Mouse (Mus musculus) limb, embryonic 12.5 days (tissue): ENCODE data around the gene Itih2. TPM values are rescaled to one million over a fixed set of nuclear protein-coding genes. Genes with fewer than 3 reads are reported as not detected.

Experiments used
- ATAC-seq: fragments of 200-750 bp; cut with Nextera tagmentation; 2 replicates; pipeline ENCODE4 v1.8.0; 2017; ENCODE audit warnings: low read depth, moderate TSS enrichment; ENCODE audit not compliant: insufficient number of reproducible peaks, insufficient read depth, low FRiP score, low TSS enrichment
- H3K27ac ChIP-seq: fragments of 300-500 bp; sonication (generic); 2 replicates; pipeline ENCODE4 v1.5.1; 2016; ENCODE audit warnings: mild to moderate bottlenecking, moderate library complexity
- H3K27me3 ChIP-seq: fragments of 300-500 bp; sonication (generic); 2 replicates; pipeline ENCODE4 v1.6.1; 2016; ENCODE audit warnings: mild to moderate bottlenecking, moderate library complexity
- H3K36me3 ChIP-seq: fragments of 300-500 bp; sonication (generic); 2 replicates; pipeline ENCODE4 v1.6.1; 2016; ENCODE audit warnings: mild to moderate bottlenecking, moderate library complexity
- H3K4me1 ChIP-seq: fragments of 300-500 bp; sonication (generic); replicated peaks from 2 replicates; pipeline ENCODE4 v1.6.1; 2016
- H3K4me2 ChIP-seq: fragments of 300-500 bp; sonication (generic); 2 replicates; pipeline ENCODE4 v1.6.1; 2016; ENCODE audit warnings: mild to moderate bottlenecking, moderate library complexity
- H3K4me3 ChIP-seq: fragments of 300-500 bp; sonication (generic); replicated peaks from 2 replicates; pipeline ENCODE4 v1.5.1; 2016; ENCODE audit warnings: mild to moderate bottlenecking
- H3K9ac ChIP-seq: fragments of 300-500 bp; sonication (generic); replicated peaks from 2 replicates; pipeline ENCODE4 v1.6.1; 2016; ENCODE audit warnings: mild to moderate bottlenecking, moderate library complexity
- H3K9me3 ChIP-seq: fragments of 300-500 bp; sonication (generic); 2 replicates; pipeline ENCODE4 v1.6.1; 2016; ENCODE audit warnings: mild to moderate bottlenecking, moderate library complexity
- WGBS: fragments of 180-500 bp; shearing (Covaris S2); methylation state at CpG from one replicate; pipeline ENCODE4 v1.1.7; 2016; 5-methylcytosine and 5-hydroxymethylcytosine counted together
- polyA plus RNA-seq: library from polyadenylated mRNA; unstranded; fragments of >200 nt; fragmentation: Nextera tagmentation; extraction: Ambion mirVana; gene quantifications from 2 replicates; pipeline ENCODE4 v1.2.1, GENCODE M21; 2016

The Itih2 gene
- polyA plus RNA-seq, 1 experiment from 2014 or later = 0.16 TPM

DNA sequence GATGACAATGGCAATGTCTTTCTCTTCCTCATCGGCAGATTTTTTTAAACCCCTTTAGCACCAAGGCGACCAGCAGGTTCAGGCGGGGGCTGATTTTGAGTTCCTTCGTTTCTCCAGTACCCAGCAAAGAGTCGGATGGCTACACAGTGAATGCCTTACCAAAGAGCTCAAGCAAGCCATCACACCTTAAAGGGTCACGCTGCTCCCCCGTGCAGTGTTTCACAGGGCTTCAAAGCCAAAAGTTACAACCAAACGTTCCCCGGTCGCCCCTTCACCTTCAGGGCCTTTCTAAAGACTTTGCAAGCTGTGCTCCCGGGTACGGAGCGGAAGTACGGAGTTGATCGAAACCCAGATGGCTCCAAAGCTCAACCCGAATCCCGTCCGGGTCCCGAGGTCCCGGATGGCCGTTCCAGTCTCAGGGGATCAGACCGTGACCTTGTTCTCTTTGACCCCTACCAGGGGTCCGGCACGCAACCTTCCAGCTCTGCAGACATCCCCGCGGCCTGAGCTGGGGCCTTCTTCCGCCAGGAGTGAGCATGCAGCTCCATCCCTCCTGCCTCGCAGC is 51.4 kb downstream of the Itih2 start:
- Histone ChIP-seq H3K4me3 (peak overlapping the region; percentile 88), H3K9ac (peak overlapping the region; percentile 97), H3K9me3 (no peaks in the 10 kb centered on the region), H3K4me1 (peaks cover 30% of the 10 kb centered on the region), H3K27me3 (no peaks in the 10 kb centered on the region), H3K4me2 (peak overlapping the region; percentile 76), H3K36me3 (peaks cover 26% of the 10 kb centered on the region), H3K27ac (peak overlapping the region; percentile 92)
- under 1% methylated on average over 28 of the region's 28 CpGs for WGBS
- ATAC-seq = no peak; the same call in 1 of the 2 replicates

DNA sequence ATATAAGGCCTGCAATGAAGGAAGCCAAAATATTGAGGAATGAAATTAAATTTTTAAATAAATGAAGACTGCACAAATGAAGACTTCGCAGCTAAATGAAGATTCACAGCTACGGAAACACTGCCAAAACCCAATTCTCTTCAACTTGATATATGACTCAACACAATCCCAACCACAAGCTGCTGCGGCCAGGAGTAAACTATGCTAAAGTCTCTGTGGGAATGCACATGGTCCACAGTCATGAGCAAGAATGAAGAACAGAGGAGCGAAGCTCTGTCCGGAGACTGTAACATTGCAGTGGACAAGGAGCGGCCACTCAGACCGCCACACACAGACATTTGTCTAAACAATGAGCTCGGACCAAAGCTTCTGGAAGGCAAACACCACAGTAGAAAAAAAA is 54.5 kb downstream of the Itih2 start:
- Histone ChIP-seq H3K9me3 (no peaks in the 10 kb centered on the region), H3K4me1 (peaks cover 32% of the 10 kb centered on the region), H3K9ac (no peak overlapping the region), H3K36me3 (peaks cover 31% of the 10 kb centered on the region; the same call in 1 of the 2 replicates), H3K4me3 (no peak overlapping the region), H3K4me2 (no peak overlapping the region), H3K27ac (no peak overlapping the region), H3K27me3 (no peaks in the 10 kb centered on the region)
- no peak for ATAC-seq
- WGBS = 94% methylated on average over 8 of the region's 8 CpGs

DNA sequence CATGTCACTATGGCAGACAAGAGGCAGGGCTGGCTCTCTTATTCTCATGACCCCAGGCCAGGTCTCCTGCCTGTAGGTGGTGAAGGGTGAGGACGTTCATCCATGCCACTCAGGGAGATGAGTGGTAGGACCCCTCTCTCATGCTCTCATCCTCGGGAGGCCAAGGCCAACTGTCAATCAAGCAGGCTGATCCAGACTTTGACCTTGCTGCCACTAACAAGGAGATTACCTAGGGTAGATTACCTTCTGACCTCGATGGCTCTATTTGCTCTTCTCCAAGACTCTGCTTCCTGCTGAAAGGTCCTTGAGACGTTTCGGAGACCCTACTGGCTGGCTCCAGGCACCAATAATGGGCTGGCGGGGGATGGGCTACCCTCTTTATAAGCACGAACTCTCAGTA is 56.7 kb downstream of the Itih2 start:
- Histone ChIP-seq H3K36me3 (peaks cover 36% of the 10 kb centered on the region; the same call in 1 of the 2 replicates), H3K9ac (no peak overlapping the region), H3K4me1 (peaks cover 27% of the 10 kb centered on the region), H3K27ac (no peak overlapping the region), H3K27me3 (no peaks in the 10 kb centered on the region), H3K4me2 (no peak overlapping the region), H3K9me3 (no peaks in the 10 kb centered on the region), H3K4me3 (no peak overlapping the region)
- 83% methylated on average over 7 of the region's 7 CpGs for WGBS
- no peak for ATAC-seq

GRCm38 (mm10) chr2:10071751-10072150 is 59.4 kb downstream of the Itih2 start:
- H3K9me3 ChIP-seq = no peaks in the 10 kb centered on the region
- H3K27ac ChIP-seq = no peak overlapping the region
- 69% methylated on average over 7 of the region's 7 CpGs for WGBS
- no peak for ATAC-seq
- no peak overlapping the region for H3K4me3 ChIP-seq
- H3K4me2 ChIP-seq = no peak overlapping the region
- H3K4me1 ChIP-seq = 0 out of 2 replicates have a peak, but pooled peaks cover 7% of the 10 kb centered on the region
- H3K9ac ChIP-seq = no peak overlapping the region
- H3K36me3 ChIP-seq = peaks cover 60% of the 10 kb centered on the region
- H3K27me3 ChIP-seq = no peaks in the 10 kb centered on the region

DNA sequence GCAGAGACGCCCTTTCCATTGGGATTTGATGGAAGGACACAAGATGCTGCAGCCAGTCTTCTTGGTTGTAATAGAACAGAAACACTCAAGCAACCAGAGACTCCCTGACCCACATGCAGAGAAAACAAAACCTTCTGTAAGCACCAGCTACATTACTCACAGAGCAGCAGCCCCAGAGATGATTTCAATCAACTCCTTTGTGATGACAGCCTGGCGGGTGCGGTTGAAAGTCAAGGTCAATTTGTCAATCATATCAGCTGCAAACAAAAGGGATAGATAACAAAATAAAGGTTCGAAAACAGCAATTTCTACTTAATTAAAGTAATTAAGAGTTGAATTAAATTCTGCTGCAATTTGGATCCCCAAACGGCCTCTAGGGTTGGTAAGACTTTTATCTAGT is 72.4 kb downstream of the Itih2 start:
- ATAC-seq = no peak
- Histone ChIP-seq H3K9me3 (no peaks in the 10 kb centered on the region), H3K4me2 (no peak overlapping the region), H3K27me3 (no peaks in the 10 kb centered on the region), H3K9ac (no peak overlapping the region), H3K4me1 (no peaks in the 10 kb centered on the region), H3K27ac (no peak overlapping the region), H3K36me3 (peaks cover 89% of the 10 kb centered on the region), H3K4me3 (no peak overlapping the region)
- WGBS = 86% methylated on average over 5 of the region's 5 CpGs

DNA sequence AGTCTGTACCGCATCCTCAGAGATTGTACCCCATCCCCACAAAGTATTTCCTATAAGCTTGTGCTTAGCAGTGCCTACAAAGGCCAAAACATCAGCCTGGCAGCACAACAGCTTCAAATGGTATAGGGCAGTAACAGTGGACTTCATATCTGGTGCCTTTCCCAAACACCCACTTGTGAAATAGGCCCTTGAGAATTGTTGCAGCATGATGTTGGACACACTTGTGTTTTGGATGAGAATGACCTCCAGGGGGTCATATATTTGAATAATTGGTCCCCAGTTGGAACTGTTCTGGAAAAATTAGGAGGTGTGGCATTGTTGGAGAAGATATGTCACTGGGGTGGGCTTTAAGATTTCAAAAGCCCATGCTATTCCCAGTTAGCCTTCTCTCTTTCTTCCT is 79.2 kb downstream of the Itih2 start:
- no peaks in the 10 kb centered on the region for H3K9me3 ChIP-seq
- H3K4me2 ChIP-seq = no peak overlapping the region
- H3K9ac ChIP-seq = no peak overlapping the region
- no peak overlapping the region for H3K27ac ChIP-seq
- peaks cover 12% of the 10 kb centered on the region for H3K4me1 ChIP-seq
- H3K4me3 ChIP-seq = no peak overlapping the region
- no peak for ATAC-seq
- no peaks in the 10 kb centered on the region for H3K27me3 ChIP-seq
- 91% methylated on average over 1 of the region's 1 CpGs for WGBS
- H3K36me3 ChIP-seq = peaks cover 31% of the 10 kb centered on the region

- Histone ChIP-seq H3K27me3 (no peaks in the 10 kb centered on the region), H3K36me3 (peaks cover 21% of the 10 kb centered on the region), H3K27ac (no peak overlapping the region), H3K9ac (no peak overlapping the region), H3K9me3 (no peaks in the 10 kb centered on the region), H3K4me2 (no peak overlapping the region), H3K4me3 (no peak overlapping the region), H3K4me1 (peaks cover 22% of the 10 kb centered on the region)
- ATAC-seq = no peak
- 84% methylated on average over 3 of the region's 3 CpGs for WGBS
Observed at GRCm38 (mm10) chr2:10050878-10051277, 80.3 kb downstream of the Itih2 start.

DNA sequence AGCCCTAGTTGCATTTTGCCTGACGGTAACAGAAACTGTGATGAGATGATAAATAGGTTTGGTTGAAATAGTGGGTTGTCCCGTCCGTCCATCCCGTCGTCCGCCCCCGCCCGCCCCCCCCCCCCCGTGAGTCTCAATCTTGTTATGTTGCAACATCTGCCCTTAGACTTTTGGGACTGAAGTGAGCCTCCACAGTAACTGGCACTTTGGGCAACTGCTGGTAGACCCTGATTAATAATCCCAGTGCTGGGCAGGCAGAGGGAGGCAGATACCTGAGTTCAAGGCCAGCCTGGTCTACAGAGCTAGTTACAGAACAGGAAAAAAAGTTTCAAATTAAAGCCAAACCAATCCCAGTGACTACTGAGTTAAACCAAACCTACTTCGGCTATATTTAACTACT is 81.7 kb downstream of the Itih2 start:
- H3K9me3 ChIP-seq = no peaks in the 10 kb centered on the region
- WGBS = 16% methylated on average over 10 of the region's 10 CpGs
- peak overlapping the region; percentile 85 for H3K4me3 ChIP-seq
- H3K9ac ChIP-seq = 0 out of 2 replicates have a peak overlapping the region, but pooled peaks have one; percentile 23
- H3K27me3 ChIP-seq = no peaks in the 10 kb centered on the region
- H3K4me2 ChIP-seq = peak overlapping the region; percentile 83
- H3K36me3 ChIP-seq = peaks cover 8% of the 10 kb centered on the region; the same call in 1 of the 2 replicates
- ATAC-seq = no peak
- H3K4me1 ChIP-seq = peaks cover 22% of the 10 kb centered on the region
- H3K27ac ChIP-seq = no peak overlapping the region

GRCm38 (mm10) chr2:10048461-10048860 is 82.7 kb downstream of the Itih2 start, which contains the start of gene Taf3:
Taf3 (minus strand) TSS chr2:10048596.
- Histone ChIP-seq H3K4me1 (peaks cover 22% of the 10 kb centered on the region), H3K9ac (peak within 1 kb of the TSS; percentile 84), H3K27me3 (no peaks in the 10 kb centered on the region), H3K4me3 (peak within 1 kb of the TSS; percentile 85), H3K9me3 (no peaks in the 10 kb centered on the region), H3K27ac (peak within 1 kb of the TSS; percentile 64), H3K36me3 (no peaks in the 10 kb centered on the region), H3K4me2 (peak within 1 kb of the TSS; percentile 83)
- under 1% methylated on average over 36 of the region's 36 CpGs for WGBS
- peak; percentile 92 for ATAC-seq

- Histone ChIP-seq H3K4me2 (peak overlapping the region; percentile 83), H3K36me3 (no peaks in the 10 kb centered on the region), H3K27me3 (no peaks in the 10 kb centered on the region), H3K9me3 (no peaks in the 10 kb centered on the region), H3K4me3 (peak overlapping the region; percentile 85), H3K27ac (peak overlapping the region; percentile 64), H3K4me1 (peaks cover 22% of the 10 kb centered on the region), H3K9ac (peak overlapping the region; percentile 84)
- peak; percentile 79 for ATAC-seq
- WGBS = under 1% methylated on average over 47 of the region's 47 CpGs
Observed at GRCm38 (mm10) chr2:10047758-10048436, 83.3 kb downstream of the Itih2 start.
